Mouse (Mus musculus) mature B cell (primary cell): ENCODE data around the gene Abl2.

Experiments used
- in situ Hi-C: fragments of 300-500 bp; cut with MboI; formaldehyde crosslinking; loops from 2 replicates; pipeline ENCODE4 v1.14.3; 2019

The Abl2 gene

GRCm38 (mm10) chr1:156585512-156585911 is 26.9 kb downstream of the Abl2 start:
- in situ Hi-C loops, result no loop called here

GRCm38 (mm10) chr1:156589811-156590305 is 31.3 kb downstream of the Abl2 start:
- in situ Hi-C loops, result no loop called here

DNA sequence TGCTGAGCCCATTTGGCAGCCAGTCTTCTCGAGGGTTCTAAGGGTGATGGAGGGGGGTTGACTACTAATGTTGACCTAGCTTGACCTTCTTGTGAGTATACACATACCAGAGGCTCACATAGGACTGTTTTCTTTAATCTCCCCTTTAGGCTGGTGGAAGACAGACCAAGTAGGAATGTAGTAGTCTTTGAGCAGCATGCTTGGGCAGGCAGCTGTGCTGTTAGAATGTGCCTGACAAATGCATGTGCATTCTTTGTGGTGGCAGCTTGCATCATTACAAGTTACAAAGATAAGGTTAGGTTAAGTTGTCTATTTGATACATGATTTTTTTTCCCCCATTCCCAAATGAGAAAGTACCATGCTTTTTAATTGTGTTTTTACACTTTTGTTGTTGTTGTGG is 31.8 kb downstream of the Abl2 start:
- in situ Hi-C loops, result no loop called here

DNA sequence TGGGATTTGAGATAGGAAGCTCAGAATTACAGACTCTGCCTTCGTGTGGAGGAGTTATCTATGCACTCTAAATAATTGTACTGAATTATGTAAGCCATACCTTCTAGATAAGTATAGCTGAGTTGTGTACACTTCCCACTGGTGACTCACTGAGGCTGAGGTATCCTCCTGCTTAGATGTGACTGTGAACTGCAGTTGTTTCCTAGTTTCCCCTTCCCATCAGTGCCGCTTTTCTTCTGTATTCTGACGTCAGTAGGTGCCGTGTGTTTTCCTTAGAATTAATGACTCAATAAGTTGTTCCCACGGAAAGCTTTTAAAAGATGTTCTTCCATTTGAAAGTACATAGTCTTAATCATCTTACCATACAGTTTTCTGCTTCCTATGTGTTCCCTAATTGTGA is 34.7 kb downstream of the Abl2 start:
- in situ Hi-C loops, result no loop called here

GRCm38 (mm10) chr1:156597089-156597488 is 38.5 kb downstream of the Abl2 start:
- in situ Hi-C loops, result no loop called here

DNA sequence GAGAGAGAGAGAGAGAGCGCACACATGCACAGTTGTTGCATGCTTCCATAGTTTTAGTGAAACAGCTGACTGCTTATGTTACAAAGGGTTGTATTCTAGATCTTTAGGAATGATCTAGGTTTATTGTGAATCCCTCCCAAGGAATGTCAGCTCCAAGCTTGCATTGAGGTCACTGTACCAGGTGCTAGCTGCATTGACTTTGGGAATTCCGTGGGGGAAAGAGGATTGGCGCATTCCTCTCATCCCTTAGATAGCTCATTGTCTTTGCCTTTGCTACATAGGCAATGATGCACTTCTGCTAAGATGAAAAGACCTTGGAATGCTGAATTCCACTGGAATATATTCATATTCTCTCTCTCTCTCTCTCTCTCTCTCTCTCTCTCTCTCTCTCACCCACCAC is 44.0 kb downstream of the Abl2 start:
- in situ Hi-C loops, result no loop called here

GRCm38 (mm10) chr1:156605094-156605866 is 46.7 kb downstream of the Abl2 start:
- in situ Hi-C loops, result no loop called here

DNA sequence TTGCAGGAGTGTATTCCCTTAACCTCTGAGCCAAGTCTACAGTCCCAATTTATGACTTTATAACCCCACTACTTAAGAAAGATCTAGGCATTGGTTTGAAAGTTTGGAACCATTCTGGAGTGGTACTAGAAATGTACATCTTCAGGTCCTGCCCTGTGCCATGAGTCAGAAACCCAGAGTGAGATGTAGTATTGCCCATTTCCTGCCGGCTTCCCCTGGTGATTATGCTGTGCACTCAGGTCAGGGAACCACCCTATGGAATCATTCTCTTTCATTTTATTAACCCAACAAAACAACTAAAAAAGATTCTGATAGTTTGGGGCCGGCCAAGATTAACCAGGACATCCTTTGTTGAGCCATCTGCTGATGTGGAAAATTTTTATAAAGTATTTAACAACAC is 47.4 kb downstream of the Abl2 start:
- in situ Hi-C loops, result no loop called here

- in situ Hi-C loops, result no loop called here
Measured at GRCm38 (mm10) chr1:156608496-156608895, 49.9 kb downstream of the Abl2 start.

- in situ Hi-C loops, result no loop called here
Measured at GRCm38 (mm10) chr1:156610257-156610656, 51.7 kb downstream of the Abl2 start.

DNA sequence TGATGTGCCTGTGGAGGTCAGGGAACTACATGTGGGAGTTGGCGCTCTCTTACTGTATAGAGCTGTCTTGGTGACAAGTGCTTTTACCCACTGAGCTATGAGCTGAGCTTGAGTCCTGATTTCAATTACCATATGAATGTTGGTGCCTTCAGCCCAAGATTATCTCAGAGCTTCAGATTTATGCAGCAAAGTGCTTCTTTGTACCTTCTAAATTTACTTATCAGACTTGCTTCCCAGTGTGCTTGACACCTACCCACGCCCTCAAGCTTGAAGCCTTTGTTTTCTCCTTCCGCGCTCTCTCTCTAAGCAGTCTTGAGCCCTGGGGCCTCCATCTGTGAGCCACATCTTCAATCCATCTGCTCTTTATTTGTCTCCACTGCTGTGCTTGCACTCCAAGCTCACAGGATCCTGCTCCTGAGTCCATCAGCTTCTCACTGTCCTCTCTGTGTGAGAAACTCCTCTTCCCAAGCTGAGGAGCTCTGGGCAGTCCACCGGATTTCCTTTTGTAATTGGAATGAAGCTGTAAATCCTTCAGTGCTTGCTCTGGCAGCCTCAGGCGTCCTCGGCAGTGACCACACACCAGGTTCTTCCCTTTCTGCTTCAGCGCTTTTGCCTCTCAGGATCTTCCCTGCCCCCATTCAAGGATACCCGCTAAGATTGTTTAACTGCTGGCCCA is 55.4 kb downstream of the Abl2 start:
- in situ Hi-C loops, result no loop called here

DNA sequence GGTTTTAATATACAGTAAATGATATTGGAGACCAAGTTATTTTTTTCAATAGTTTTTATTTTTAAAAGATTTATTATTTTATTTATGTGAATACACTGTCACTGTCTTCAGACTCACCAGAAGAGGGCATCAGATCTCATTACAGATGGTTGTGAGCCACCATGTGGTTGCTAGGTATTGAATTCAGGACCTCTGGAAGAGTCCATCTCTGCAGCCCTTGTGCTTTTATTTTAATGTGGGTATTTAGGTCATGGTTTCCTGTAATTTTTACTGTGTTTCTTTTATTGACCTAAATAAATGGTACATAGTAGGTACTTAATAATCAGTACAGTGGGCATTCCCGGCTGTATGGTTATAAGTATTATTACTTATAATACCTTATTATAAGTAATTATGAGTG is 56.1 kb downstream of the Abl2 start:
- in situ Hi-C loops, result no loop called here

- in situ Hi-C loops, result no loop called here
Measured at GRCm38 (mm10) chr1:156615381-156616133, 57.0 kb downstream of the Abl2 start.

- in situ Hi-C loops, result no loop called here
Measured at GRCm38 (mm10) chr1:156616989-156617598, 58.5 kb downstream of the Abl2 start.

- in situ Hi-C loops, result no loop called here
Measured at GRCm38 (mm10) chr1:156617811-156618210, 59.2 kb downstream of the Abl2 start.

- in situ Hi-C loops, result no loop called here
Measured at GRCm38 (mm10) chr1:156620292-156620909, 61.8 kb downstream of the Abl2 start.

GRCm38 (mm10) chr1:156620951-156621350 is 62.4 kb downstream of the Abl2 start:
- in situ Hi-C loops, result no loop called here

DNA sequence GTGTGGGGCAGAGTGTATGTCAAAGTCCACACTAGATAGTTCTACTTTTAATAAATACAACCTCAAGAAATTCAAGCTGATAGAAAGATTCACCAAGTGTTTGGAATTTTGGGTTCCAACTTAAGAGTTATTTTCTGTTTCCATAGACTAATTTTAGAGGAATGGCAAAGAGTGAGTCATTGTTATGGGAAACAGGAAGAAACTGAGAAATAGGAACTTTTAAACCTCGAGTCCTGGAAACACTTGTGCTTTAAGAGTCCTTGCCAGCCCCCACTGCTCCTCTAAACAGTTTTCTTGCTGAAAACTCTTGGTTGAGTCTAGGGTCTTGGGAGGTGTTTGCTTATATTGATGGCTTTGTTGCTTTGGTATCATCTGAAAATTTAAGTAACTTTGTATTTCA is 65.6 kb downstream of the Abl2 start:
- in situ Hi-C loops, result no loop called here

DNA sequence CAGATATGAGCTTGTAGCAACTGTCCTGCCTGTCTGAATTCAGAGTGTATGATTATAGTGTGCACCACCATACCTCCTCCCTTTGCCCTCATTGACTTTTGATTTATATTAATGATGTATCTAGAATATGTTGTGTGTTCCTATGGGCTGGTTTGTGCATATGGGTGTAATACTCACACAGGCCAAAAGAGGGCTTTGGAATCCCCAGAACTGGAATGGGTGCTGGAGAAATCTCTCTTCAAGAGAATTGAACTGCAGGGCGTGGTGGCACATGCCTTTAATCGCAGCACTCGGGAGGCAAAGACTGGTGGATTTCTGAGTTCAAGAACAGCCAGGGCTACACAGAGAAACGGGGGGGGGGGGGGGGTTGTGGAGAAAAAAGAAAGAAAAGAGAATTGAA is 68.1 kb downstream of the Abl2 start:
- in situ Hi-C loops, result no loop called here

GRCm38 (mm10) chr1:156629984-156630383 is 71.4 kb downstream of the Abl2 start:
- in situ Hi-C loops, result loop anchor here (10.0 kb wide), 1 partner anchor 215 kb away; no protein-coding TSS in a partner anchor

- in situ Hi-C loops, result loop anchor here (10.0 kb wide), 1 partner anchor 216 kb away; no protein-coding TSS in a partner anchor
Measured at GRCm38 (mm10) chr1:156630965-156631364, 72.4 kb downstream of the Abl2 start.
